Mouse (Mus musculus) mature B cell (primary cell): Measurements from ENCODE around the gene Dcun1d4.

ENCODE experiments used
- in situ Hi-C: fragments of 300-500 bp; cut with MboI; formaldehyde crosslinking; loops from 2 replicates; pipeline ENCODE4 v1.14.3; 2019

Dcun1d4 gene

GRCm38 (mm10) chr5:73598943-73599695 is 118.3 kb downstream of the Dcun1d4 start:
- in situ Hi-C loops = no loop called here

DNA sequence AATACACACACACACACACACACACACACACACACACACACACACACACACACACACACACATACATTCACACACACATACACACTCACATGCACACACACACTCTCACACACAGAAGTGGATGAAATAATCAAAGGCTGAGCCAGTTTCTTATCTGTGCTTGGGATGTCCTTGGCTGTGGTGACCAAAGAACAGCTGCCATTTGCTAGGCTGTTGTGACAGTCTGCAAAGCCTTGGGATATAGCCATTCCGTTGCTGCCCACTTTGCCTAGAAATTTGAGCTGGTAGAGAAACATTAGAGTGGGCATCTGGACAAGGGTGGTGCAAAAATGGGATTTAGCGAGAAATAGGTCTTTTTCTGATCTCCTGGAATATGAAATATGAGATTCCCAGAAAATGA is 119.2 kb downstream of the Dcun1d4 start:
- in situ Hi-C loops = no loop called here

DNA sequence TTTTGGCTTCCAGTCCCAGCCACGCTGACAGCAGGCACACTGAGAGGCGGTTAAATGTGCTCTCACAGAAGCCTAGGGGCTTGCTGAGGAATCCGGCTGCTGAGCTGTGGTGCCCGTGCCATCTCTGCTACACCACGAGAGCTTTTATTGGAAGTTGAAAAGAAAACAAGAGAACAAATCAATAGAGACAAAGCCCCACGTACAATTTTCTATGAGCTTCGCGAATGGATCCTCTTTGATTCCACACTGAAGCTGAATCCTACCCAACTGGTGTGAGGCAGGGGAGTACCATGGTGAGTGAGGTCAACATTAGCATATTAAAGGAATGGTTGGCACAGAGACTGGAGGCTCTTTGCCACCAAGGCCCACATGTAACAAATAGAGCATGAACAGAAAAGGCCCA is 120.6 kb downstream of the Dcun1d4 start:
- in situ Hi-C loops = no loop called here

DNA sequence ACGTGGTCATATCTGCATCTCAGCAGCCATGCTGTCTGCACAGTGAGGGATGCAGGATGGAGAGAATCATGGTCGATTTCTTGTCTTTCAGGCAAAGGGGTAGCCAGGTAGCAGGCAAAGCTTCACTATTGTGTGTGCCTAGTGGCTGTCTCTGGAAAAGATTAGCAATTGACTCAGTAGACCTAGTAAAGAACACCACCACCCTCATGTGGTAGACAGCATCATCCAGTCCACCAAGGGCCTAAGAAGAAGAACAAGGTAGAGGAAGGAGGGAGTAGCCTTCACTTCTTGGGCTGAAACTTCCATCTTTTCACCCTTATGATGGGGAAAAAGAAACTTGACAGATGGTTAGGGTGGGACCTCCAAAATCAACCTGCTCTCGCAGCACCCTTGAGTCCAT is 122.1 kb downstream of the Dcun1d4 start:
- in situ Hi-C loops = no loop called here

GRCm38 (mm10) chr5:73604542-73604941 is 123.7 kb downstream of the Dcun1d4 start:
- in situ Hi-C loops = no loop called here

GRCm38 (mm10) chr5:73604964-73605363 is 124.2 kb downstream of the Dcun1d4 start:
- in situ Hi-C loops = no loop called here
